Mouse (Mus musculus): ENCODE data around the gene Tbca.

The Tbca gene

GRCm38 (mm10) chr13:94877991-94878745 is 89.5 kb downstream of the Tbca start:
- peak; percentile 53 for DNase-seq (ENCODE audit: low read depth, low spot score)

GRCm38 (mm10) chr13:94881201-94881600 is 92.5 kb downstream of the Tbca start:
- DNase-seq (ENCODE audit: low read depth, low spot score) = no peak

- DNase-seq (ENCODE audit: low read depth, low spot score) = no peak
Observed at GRCm38 (mm10) chr13:94882221-94882620, 93.5 kb downstream of the Tbca start.

GRCm38 (mm10) chr13:94882711-94883145 is 94.0 kb downstream of the Tbca start:
- peak; percentile 57 for DNase-seq (ENCODE audit: low read depth, low spot score)

- peak; percentile 74 for DNase-seq (ENCODE audit: low read depth, low spot score)
Observed at GRCm38 (mm10) chr13:94883163-94883965, 94.7 kb downstream of the Tbca start.

- peak; percentile 70 for DNase-seq (ENCODE audit: low read depth, low spot score)
Observed at GRCm38 (mm10) chr13:94883966-94884960, 95.6 kb downstream of the Tbca start.

- DNase-seq (ENCODE audit: low read depth, low spot score) = peak; percentile 60
Observed at GRCm38 (mm10) chr13:94885291-94886235, 96.9 kb downstream of the Tbca start.

Data from ES-CJ7 (cell line).